Mouse (Mus musculus): Measurements from ENCODE around the gene Gm20518. TPM values are rescaled to one million over a fixed set of nuclear protein-coding genes. Genes with fewer than 3 reads are reported as not detected.
A peak's percentile ranks its signal among the peaks of the same experiment; 100 is the strongest.

Gm20518 gene
- total RNA-seq, 2 experiments from 2014 or later: 0.05 to 0.09 TPM

GRCm38 (mm10) chr16:17896091-17896490 lies 4.6 kb upstream of the Gm20518 start:
- DNase-seq (ENCODE audit: low spot score): no peak

- no peak for DNase-seq (ENCODE audit: low spot score)
These were observed 2.5 kb upstream of the Gm20518 start, which contains the start of gene Tssk1 for GRCm38 (mm10) chr16:17893923-17894322. Gene Tssk1, plus strand, starts transcription at chr16:17894223.

GRCm38 (mm10) chr16:17892606-17893005 lies 1.1 kb upstream of the Gm20518 start:
- no peak for DNase-seq (ENCODE audit: low spot score)

- DNase-seq (ENCODE audit: low spot score): peak; percentile 81
These were observed 429 bp downstream of the Gm20518 start for GRCm38 (mm10) chr16:17890917-17891566.

- DNase-seq (ENCODE audit: low spot score): no peak
These were observed 1.1 kb downstream of the Gm20518 start for GRCm38 (mm10) chr16:17890342-17890727.

- no peak for DNase-seq (ENCODE audit: low spot score)
These were observed 1.7 kb downstream of the Gm20518 start for GRCm38 (mm10) chr16:17889689-17890341.

- no peak for DNase-seq (ENCODE audit: low spot score)
These were observed 7.4 kb downstream of the Gm20518 start for GRCm38 (mm10) chr16:17884116-17884515.

GRCm38 (mm10) chr16:17882196-17882595 lies 9.3 kb downstream of the Gm20518 start:
- no peak for DNase-seq (ENCODE audit: low spot score)

- DNase-seq (ENCODE audit: low spot score): no peak
These were observed 11.9 kb downstream of the Gm20518 start for GRCm38 (mm10) chr16:17879571-17879970.

- DNase-seq (ENCODE audit: low spot score): no peak
These were observed 15.4 kb downstream of the Gm20518 start for GRCm38 (mm10) chr16:17876096-17876495.

GRCm38 (mm10) chr16:17875174-17875573 lies 16.3 kb downstream of the Gm20518 start:
- DNase-seq (ENCODE audit: low spot score): peak; percentile 25

GRCm38 (mm10) chr16:17872995-17873394 lies 18.5 kb downstream of the Gm20518 start:
- no peak for DNase-seq (ENCODE audit: low spot score)

- DNase-seq (ENCODE audit: low spot score): no peak
These were observed 20.2 kb downstream of the Gm20518 start for GRCm38 (mm10) chr16:17871248-17871647.

GRCm38 (mm10) chr16:17865770-17866169 lies 25.7 kb downstream of the Gm20518 start:
- no peak for DNase-seq (ENCODE audit: low spot score)

- no peak for DNase-seq (ENCODE audit: low spot score)
These were observed 26.2 kb downstream of the Gm20518 start for GRCm38 (mm10) chr16:17865293-17865692.

- DNase-seq (ENCODE audit: low spot score): no peak
These were observed 32.9 kb downstream of the Gm20518 start for GRCm38 (mm10) chr16:17858592-17858991.

- DNase-seq (ENCODE audit: low spot score): no peak
These were observed 34.3 kb downstream of the Gm20518 start for GRCm38 (mm10) chr16:17857157-17857556.

GRCm38 (mm10) chr16:17853263-17853662 lies 38.2 kb downstream of the Gm20518 start:
- no peak for DNase-seq (ENCODE audit: low spot score)

GRCm38 (mm10) chr16:17851860-17852259 lies 39.6 kb downstream of the Gm20518 start:
- no peak for DNase-seq (ENCODE audit: low spot score)

- DNase-seq (ENCODE audit: low spot score): no peak
These were observed 40.1 kb downstream of the Gm20518 start for GRCm38 (mm10) chr16:17851331-17851730.

- no peak for DNase-seq (ENCODE audit: low spot score)
These were observed 42.0 kb downstream of the Gm20518 start for GRCm38 (mm10) chr16:17849486-17849885.

- DNase-seq (ENCODE audit: low spot score): peak; percentile 33
These were observed 42.5 kb downstream of the Gm20518 start for GRCm38 (mm10) chr16:17848928-17849327.

GRCm38 (mm10) chr16:17848431-17848830 lies 43.0 kb downstream of the Gm20518 start:
- no peak for DNase-seq (ENCODE audit: low spot score)

Data from gastrocnemius, adult 18-20 months (tissue).